Mouse (Mus musculus): ENCODE data around the gene Grk3.

The Grk3 gene

DNA sequence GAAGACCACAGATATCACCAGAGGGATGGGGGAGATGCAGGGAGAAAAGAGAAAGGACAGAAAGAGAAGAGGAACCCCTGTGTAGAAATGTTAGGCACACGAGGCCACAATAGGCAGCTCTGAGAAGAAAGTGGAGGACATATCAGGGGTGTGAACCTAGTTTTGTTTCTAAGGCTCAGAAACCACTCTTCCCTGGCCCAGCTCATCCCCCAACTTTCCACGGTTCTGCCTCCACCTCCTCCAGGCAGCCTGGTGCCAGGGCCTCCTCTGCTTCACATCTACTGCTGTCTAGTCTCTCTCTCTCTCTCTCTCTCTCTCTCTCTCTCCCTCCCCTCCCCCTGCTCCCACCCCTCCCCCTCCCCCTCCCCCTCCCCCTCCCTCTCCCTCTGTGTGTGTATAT lies 7.1 kb downstream of the Grk3 start:
- DNase-seq (ENCODE audit: low spot score): no peak

DNA sequence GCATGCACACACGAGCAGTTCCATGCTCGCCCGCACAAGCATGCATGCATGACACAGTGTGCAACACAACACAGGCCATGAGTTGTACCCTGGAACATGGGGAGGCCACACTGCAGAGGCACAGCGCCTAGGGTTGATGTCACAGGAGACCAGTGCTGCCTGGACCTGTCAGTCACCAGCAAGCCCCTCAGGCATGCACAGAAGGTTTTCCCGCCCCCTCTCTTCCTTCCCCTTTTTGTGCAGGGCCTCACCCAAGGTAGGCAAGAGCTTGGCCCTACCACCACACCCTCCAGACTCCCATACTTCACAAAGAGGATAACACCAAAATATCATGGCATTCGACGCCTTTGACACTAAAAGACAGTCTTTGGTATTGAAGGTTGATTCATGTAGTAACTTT lies 8.6 kb downstream of the Grk3 start:
- no peak for DNase-seq (ENCODE audit: low spot score)

DNA sequence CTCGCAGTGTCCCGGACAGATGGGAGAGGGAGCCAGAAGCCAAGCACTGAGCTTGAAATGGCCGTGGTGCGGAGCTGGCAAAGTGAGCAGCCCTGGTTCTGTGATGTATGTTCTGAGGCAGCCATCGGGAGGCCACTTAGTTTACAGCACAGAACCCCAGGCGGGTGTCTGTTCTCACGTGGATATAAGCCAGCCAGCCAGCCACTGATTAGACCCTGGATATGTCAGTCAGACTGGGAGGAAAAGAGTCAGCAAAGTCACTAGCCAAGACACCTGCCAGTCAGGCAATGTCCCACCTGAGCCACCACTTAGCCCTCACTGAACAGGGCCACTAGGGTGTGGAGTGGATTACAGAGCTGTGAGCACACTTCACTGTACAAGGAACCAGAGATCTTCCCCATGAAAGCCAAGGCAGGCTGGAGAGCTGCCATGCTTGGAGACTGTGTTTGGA lies 9.6 kb downstream of the Grk3 start:
- DNase-seq (ENCODE audit: low spot score): no peak

DNA sequence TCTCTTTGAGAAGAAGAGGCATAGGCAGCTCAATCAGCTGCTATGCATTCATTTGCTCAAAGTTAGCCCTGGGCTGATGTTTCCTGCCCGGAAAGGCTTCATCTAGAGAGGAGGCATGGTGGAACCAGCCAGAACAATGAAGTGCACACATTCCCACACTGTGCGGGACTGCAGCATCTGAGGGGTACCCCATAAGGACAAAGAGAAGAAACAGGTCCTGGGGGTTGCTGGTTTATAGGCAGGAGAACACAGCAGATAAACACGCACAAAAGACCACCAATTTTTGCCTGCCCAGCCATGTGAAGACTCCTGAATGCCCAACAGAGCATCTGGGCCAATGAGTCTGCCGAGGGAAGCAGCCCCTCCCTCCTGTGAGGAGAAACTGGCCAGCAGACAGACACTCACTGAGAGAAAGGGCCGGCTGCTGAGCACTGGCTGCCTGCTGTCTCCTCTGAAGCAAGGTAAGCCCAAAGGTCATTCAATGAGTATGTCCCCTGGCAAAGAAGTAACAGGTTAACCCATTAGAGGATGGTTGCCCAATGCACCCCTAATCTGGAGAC lies 12.7 kb downstream of the Grk3 start:
- no peak for DNase-seq (ENCODE audit: low spot score)

DNA sequence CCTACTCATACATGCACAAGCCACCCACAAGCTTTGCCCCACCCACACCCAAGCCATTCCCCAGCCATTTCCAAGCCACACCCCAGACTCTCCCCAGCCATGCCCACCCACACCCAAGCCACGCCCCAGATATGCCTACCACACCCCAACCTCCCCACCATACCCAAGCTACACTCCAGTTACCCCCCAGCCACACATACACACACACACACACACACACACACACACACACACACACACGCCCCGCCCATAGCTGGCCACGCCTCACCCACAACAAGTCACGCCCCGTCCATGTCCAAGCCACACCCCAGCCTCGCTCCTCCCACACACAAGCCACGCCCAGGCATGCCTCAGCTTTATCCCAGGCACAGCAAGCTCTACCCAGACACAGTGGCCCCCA lies 16.4 kb downstream of the Grk3 start:
- DNase-seq (ENCODE audit: low spot score): no peak

DNA sequence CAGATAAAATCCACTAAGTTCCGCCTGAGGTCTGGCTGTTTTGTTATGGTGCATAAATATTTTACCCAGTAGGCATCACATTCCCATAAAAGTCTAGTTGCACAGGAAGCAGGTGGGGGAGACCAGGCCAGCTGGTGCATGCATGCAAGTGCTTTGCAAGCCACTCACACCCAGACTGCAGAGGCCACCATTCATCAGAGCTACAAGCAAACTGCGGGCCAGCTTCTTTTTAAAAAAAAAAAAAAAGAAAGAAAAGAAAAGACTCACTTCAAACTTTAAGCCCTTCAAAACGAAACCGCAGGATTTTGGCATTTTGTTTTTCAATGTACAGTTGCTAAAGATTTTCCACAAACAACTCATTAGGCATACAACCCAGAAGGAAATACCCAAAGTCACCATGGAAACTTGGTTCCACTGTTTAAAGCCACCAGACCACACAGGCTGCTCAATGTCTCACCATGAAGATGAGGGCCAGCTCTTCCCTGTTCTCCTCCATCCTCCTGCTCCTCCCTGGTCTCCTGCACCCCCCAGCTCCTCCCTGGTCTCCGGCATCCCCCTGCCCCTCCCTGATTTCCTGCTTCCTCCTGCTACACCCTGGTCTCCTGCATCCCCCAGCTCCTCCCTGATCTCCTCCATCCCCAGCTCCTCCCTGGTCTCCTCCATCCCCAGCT lies 17.9 kb downstream of the Grk3 start:
- DNase-seq (ENCODE audit: low spot score): no peak

DNA sequence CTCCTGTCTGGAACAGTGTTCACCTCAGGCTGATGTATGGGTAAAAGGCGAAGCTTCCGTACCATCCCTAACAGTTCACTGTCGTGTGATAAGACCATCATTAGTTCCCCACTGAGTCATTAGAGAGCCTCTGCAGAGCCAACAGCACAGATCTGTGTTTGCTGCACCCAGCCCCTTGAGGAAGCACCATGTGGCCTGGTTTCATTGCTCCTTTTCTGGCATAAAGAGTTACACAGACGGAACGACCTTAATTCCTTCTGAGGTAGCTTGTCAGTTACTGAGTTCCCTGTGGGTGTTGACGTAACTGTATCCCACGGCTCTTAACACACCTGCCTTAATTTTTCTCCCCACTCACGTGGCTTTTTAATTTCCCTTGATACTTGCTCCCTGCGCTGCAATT lies 24.3 kb downstream of the Grk3 start:
- no peak for DNase-seq (ENCODE audit: low spot score)

DNA sequence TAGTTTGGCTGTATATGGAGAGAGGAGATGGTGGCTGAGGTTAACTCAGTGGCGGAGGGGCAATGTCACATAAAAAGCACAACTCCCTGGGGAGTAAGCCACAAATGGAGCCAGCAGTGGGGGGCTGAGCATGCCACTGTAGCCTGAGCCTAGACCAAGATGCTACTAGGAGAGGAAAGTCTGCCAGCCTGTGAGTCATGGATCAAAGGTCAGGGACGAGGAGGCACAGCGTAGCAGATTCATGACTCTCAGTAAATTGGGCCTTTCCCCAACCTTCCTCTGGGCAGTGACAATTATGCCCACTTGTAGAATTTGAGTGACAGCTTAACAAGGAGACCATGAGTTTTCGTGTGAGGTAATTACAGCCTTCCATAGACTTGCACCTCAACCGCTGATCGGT lies 33.7 kb downstream of the Grk3 start:
- peak; percentile 65 for DNase-seq (ENCODE audit: low spot score)

DNA sequence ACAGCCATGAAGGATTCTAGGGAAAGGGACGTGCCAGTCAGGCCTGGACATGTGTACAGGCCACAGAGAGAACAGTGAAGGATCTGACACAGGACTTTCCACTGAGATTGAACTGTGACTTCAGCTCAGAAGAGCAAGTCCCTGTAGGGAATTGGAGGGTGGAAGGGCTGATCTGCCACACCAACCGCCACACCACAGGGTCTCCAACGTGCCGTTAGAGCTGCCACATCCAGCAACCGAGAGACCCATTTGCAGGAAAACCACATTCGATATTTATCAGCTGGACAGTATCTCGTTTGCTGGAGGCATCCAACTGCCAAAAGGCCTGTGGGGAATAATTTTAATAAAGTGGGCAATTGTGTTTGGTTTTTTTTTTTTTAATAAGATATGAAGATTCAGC lies 35.9 kb downstream of the Grk3 start:
- no peak for DNase-seq (ENCODE audit: low spot score)

DNA sequence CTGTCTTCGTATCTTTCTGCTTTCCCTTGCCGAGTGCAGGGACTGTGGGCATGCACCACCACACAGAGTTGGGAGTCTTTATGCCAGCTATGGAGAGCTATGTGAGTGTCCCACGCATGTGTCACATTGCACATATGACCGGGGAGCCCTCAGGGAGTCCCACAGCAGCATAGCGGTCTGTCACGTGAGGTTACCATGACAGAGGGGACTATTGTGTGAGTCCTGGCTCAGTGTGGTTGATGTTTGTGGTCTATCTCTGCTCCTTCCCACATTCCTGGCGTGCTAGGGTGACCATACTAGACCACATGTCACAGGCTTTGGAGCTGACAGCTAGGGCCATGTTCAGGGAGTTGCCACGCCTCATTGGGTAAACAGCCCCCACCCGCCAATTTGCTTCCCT lies 36.4 kb downstream of the Grk3 start:
- no peak for DNase-seq (ENCODE audit: low spot score)

DNA sequence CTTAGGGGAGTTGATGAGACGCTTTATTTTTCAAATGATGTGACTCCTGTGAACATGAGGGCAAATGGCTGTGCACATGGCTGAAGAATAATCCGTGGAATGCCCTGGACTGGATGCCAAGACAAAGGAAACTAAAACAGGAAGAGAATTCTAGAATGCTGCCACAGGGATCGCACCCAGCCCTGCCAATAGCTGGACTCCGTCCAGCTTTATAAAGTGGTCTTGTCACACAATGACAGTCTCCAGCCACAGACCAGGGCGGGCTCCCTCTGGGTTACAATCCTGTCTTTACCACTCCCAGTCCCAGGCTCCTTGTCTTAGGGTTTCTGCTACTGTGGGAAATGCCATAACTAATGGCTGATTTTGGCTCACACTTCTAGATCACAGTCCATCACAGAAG lies 38.5 kb downstream of the Grk3 start:
- DNase-seq (ENCODE audit: low spot score): no peak

DNA sequence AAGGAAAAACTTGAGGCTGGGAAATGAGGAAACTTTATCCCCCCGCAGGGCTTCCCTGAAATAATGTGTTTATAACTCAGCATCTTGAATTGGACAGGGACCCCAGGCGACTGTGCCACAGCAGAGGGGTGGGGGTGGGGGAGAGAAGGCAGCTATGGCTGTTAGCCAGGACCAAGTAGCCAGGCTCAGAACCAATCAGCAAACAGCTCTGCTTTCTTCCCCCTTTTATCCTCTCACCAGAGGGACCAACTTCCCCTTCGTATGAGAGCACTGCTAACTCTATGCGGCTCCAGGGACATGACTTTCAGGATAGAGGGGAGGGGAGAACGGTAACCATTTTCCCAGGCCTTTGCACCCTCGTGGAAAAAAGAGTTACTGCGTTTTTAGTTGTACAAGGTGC lies 42.0 kb downstream of the Grk3 start:
- DNase-seq (ENCODE audit: low spot score): no peak

DNA sequence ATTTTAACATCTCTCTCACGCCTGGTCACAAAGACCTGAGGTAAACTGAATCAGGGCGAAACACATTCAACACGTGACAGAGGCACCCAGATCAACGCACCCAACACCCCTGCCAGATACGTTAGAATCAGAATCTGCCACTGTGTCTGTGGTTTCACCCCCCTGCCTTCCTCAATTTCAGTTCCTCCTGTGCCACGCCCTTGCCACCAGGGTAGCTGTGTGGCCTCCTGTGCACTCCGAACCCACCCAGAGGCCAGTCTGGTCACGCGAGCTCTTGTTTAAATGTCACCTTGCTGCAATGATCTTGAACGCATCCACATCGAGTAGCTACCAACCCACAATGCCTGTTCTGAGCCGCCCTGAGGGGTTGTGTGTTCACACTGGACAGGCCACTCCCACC lies 43.3 kb downstream of the Grk3 start:
- DNase-seq (ENCODE audit: low spot score): no peak

DNA sequence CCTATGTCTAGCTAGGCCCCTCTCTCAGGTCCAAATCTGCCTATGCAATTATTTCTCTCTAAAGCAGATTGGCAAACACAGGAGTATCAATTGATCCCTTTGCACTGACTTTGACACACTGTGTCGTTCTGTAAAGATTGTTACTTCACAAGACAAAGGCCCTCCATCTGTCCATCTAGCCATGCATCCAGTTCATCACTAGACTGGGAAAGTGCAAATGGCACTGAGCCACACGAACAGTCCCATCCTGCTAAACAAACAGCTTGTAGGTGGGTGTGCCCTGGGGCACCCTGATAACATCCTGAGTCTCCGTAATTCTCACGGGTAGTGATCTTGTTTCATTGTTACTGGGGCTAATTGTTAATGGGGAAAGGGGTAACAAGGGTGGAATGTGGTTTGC lies 52.1 kb downstream of the Grk3 start:
- no peak for DNase-seq (ENCODE audit: low spot score)

DNA sequence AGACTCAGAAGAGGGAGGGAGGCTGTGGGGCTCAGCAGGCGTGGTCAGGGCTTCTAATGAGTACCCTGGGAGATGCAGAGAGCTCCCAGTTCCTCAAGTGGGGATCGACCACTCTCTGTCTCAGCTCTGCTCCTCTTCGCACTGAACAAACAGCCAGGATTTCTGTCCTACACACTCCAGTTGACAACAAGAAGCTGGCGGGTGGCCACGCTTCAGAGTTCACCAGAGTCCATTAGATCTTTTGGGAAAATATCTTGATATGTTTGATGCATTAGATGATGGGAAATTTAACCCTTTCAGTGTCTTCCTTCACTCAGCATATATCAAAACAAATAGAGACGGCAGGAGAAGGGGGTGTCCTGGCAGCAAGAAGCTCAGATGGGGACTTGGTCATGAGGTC lies 53.4 kb downstream of the Grk3 start:
- DNase-seq (ENCODE audit: low spot score): no peak

DNA sequence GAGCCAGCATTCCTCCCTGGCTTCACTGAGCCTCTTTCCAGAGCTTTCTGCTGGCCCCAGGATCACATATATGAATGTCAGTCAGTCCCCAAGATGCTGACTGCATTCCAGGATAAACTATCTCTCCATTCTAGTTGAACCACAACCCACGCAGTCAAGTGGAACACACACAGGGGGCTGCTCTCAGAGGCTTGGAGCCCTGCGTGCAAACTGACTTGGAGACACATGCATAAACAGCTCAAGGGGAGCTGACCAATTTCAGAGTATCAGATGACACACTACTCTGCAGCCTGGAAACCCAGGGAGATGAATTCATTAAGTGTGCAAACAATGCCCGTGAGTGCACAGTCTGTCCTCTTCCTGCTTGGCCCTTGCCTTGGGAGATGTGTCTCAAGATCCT lies 54.7 kb downstream of the Grk3 start:
- peak; percentile 45 for DNase-seq (ENCODE audit: low spot score)

DNA sequence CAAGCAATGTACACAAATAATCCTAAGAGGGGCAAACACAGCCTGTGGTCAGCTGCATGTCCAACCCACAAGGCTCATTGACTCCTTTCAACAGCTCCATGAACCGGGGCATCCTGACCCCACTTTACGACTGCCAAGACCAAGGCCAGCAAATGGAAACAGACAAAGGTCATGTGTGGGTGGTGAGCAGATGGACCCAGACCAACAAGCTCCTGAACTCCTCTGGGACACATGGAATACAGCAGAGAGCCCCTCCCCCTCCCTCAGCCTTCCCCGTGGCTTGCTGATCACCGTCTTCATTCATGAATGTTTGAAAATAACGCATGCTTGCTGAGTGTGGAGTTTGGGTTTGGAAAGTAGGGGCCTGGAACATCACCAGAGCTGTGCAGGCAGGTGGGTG lies 57.3 kb downstream of the Grk3 start:
- peak; percentile 65 for DNase-seq (ENCODE audit: low spot score)

DNA sequence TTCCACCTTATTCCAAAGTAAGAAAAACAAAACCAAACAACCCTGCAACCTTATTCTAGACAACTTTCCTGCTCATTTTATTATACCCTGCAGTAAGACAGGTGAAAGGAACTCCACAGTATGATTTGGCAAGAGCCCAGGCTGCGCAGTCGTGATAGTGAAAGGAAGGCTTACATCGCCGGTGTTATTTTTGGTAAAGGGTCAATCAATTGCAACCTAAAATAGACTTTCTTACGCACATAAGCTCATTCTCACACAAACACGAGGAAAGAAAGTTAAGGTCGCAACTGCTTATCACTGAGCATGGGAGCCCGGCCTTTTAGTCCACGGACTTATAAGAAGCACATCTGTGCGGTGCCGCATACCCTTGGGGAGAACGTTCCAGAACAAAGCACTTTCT lies 58.8 kb downstream of the Grk3 start:
- DNase-seq (ENCODE audit: low spot score): no peak

DNA sequence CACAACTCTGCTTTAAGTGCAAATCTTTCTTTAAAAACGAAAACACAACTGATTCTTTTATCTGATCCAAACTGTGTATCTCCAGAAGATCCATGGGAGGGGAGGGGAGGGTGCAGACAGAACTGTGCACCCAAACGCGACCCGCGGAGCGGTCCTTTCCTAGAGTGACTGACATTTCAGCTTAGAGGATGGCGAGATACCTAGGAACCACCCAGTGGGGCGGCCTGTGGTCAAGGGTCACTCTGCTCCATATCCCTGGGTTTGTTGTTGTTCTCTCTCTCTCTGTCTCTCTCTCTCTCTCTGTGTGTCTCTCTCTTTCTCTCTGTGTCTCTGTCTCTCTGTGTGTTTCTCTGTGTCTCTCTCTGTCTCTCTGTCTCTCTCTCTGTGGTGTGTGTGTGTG lies 59.2 kb downstream of the Grk3 start:
- no peak for DNase-seq (ENCODE audit: low spot score)

DNA sequence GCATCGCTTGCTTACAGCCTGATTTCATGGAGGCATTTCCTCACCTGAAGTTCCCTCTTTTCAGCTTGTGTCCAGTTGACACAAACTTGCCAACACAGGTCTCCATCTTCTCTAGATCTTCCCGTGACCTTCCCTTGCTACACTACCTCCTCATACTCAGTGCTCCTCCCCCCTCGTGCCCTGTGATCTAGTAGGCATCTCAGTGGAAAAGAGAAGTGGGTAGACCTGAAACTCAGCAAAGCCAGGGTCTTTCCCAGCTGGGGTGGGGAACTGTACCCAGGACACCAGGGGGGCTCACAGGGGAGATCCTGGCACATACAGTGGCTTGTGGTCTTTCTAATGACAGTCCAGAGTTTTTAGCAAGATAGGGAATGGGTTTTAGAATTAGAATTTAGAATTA lies 64.7 kb downstream of the Grk3 start:
- no peak for DNase-seq (ENCODE audit: low spot score)

DNA sequence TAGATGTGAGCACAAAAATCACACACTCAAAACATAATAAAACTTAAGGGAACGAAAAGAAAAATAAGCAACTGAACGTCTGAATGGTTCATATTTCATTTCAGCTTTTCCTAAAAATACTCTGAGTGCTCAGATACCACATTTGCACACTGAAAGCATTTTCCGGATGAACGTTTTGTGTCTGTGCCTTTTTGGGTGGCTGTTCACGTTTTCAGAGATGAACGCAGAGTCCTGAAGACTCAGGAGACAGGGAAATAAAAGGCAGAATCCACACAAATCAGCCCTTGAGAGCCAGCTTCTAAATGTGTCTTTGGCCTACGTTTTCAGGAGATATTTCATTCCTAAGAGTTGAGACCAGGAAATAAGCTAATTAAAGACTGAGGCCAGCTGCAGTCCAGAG lies 69.7 kb downstream of the Grk3 start:
- DNase-seq (ENCODE audit: low spot score): no peak

DNA sequence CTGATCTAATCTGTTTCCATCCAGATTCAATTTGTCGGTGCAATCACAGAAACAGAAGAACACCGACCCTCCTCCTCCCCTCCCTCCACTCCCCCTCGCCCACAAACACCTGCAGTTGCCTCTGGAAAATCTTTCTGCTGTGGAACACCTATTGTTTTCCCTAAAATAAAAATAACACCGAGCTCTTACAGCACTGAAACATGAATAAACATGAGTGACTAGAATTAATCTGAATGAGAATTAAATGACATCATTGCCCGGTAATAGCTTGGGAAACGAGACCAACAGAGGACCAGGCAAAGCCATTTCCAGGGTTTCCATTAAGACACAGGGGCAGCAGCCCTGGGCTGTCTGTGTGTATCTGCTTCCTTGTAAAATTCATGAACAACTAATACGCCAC lies 73.3 kb downstream of the Grk3 start:
- peak; percentile 75 for DNase-seq (ENCODE audit: low spot score)

DNA sequence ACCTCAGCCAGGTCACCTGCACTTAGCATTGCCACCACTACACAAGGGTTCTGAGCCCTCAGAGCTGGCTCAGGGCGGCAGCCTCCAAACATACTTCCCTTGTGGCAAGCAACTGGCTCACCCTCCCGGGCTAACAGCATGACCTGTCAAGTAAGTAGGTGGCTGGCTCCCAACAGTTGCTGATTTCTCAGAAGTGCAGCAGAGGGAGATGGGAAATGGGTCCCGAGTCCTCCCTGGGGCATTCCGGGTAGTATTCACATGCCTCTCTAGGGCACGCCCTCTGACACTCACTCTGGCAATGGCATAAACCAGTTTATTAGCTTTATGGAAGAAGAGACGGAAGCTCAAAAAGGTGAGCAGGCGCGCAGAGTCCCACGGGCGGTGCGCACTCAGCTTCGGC lies 74.6 kb downstream of the Grk3 start:
- no peak for DNase-seq (ENCODE audit: low spot score)

DNA sequence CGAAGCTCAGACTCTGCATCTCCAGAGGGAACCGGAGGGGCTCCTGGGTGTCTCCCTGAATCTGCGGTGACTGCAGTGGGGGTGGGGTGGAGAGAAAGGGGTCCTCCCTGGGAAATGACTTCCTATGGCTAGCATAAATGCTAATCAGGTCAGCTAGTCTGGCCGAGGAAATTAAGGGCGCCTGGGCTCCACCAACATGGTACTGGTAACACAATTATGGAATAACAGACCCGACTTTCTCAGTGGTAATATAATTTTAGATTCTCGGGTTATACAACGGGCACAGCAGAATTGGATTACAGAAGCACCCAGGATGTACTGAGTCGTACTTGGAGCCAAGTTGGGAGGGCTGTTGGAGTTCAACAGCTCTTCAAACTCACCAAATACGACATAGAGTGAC lies 79.0 kb downstream of the Grk3 start:
- DNase-seq (ENCODE audit: low spot score): peak; percentile 89

DNA sequence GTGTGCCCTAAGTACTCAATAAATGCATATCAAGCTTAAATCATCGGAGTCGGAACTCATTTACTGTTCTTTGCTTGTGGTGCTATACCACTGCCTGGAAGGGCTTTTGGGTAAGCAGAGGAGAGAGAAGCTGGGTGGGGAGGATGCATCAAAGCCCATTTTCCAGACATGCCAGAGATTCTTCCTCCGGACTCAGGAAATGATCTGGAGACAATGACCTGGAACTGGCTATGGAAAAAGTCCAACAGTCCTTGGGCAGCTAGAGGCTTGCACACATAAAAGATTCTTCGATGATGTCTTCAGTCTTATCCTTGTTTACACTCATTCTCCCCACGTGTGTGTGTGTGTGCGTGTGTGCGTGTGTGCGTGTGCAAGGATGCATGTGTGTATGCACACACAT lies 80.2 kb downstream of the Grk3 start:
- DNase-seq (ENCODE audit: low spot score): no peak
